Mouse (Mus musculus): ENCODE measurements around the gene B230307C23Rik.

Gene B230307C23Rik

DNA sequence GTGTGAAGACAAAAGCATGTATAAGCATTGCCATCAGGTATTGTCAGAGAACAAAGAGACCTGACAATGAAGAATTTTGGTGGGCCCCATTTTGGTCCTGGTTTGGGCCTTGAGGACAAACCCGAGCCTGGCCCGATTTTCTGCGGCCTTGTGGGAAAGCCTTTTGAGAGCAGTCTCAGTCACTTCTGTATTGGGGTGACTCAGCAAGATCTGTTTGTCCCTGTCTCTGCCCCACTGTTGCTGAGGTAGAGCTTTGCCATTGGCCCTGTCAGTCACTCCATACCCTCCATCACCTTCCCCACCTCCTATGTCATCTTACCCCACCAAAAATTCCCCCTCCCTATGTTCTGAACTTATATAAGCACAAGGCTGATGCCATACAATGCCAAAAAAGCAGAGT, 19.4 kb upstream of the B230307C23Rik start:
- no peak for TF ChIP-seq GATA4 (IDR thresholded peaks at IDR 0.05; ENCODE audit: insufficient replicate concordance, low read length)

DNA sequence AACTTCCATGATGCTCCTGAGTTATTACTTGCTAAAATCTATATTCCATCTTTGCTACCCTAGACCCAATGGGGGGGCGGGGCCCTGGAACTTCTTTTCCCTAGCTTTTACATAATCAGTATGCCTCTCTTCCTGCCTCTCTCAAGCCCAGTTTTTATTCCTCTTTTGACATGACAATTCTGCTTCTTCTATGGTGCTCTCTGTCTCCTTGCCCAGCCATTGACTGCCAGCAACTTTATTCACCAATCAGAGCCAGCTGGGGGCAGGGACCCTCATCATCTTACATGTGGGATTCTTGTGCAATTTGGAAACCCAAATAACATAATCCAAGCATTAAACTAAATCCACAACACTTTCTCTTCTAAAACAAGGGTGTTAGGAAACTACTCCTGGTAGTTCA, 15.8 kb upstream of the B230307C23Rik start:
- TF ChIP-seq GATA4 (IDR thresholded peaks at IDR 0.05; ENCODE audit: insufficient replicate concordance, low read length) = no peak

DNA sequence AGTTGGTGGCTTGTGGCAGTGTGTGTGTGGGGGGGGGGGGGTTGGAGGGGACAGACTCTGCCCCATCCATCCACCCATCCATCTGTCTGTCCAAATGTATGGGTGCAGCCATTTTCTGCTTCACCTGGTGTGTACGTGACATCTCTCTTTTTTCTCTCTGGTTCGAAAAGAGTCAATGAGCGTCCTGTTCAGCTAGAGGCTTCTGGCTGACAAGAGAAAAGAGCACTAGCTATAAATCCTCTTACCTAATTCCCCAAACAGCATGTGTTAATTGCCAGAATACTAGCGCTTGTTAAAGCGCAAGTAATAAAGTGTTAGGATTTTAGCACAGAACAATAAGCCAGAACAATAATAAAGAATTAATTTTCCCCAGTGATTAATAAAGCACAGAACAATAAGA, 12.5 kb upstream of the B230307C23Rik start:
- TF ChIP-seq GATA4 (IDR thresholded peaks at IDR 0.05; ENCODE audit: insufficient replicate concordance, low read length) = no peak

DNA sequence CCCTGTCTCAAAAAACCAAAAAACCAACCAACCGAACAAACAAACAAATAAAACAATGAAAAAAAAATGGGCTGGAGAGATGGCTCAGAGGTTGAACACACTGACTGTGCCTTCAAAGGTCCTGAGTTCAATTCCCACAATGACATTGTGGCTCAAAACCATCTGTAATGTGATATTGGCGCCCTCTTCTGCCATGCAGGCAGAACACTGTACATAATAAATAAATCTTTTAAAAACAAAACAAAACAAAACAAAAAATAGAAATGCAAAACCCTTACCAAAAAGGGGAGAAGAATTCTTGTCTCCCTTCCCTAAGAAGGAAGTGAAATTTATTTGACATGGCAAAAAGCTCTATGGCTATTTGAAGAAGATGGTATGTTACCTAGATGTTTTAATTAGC, 5.6 kb upstream of the B230307C23Rik start:
- no peak for TF ChIP-seq GATA4 (IDR thresholded peaks at IDR 0.05; ENCODE audit: insufficient replicate concordance, low read length)

DNA sequence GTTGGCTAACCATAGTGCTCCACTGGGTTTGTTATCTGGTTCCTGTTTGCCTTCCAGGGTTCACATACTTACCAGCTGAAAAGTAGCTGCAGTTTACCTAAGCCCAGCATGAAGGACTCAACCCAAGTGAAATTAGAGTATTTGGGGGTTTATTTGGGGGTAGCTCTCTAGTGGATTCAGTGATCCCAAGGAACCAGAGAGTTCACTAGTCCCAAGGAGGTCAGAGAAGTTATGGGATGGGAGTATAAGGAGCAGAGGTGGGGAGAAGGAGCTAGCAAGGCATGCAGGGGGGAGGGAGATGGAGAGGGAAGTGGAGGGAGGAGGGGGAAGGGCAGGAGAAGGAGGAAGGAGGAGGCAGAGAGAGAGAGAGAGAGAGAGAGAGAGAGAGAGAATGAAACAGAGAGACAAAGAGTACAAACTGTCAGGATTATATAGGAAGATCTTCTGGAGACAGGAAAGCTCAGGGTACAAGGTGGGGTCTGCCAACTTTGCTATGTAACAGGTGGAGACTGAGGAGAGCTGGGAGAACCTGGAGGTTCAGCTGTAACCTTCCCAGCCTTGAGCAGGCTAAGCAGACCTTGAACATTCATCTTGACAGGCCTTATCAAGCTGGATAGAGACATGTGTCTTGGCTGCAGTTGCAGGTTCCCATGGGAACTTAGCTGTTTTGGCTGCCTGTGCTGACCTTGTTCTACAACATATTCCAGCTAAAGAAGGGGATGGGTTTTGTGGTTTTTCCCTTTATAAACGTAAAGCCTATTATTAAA, 1.1 kb upstream of the B230307C23Rik start:
- TF ChIP-seq GATA4 (IDR thresholded peaks at IDR 0.05; ENCODE audit: insufficient replicate concordance, low read length) = peak; percentile 37; the same call in 1 of the 2 replicates

DNA sequence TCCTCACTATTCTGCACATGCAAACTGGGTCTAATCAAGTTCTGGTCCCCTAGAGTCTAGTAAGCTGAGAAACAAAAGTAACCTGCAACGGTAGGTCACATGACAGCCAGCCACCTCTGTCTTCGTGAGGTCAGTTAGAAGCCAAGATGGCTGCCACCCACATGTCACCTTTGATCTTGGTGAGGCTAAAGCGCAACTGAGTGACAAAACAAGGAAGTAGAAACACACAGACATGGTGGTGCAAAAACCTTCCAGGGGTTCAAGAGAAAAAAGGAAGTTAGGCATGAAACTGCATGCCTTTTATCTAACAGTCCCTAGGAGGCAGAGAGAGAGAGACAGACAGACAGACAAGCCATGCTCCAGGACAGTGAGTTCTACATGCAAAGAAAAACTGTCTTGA, 25.0 kb downstream of the B230307C23Rik start:
- no peak for TF ChIP-seq GATA4 (IDR thresholded peaks at IDR 0.05; ENCODE audit: insufficient replicate concordance, low read length)

DNA sequence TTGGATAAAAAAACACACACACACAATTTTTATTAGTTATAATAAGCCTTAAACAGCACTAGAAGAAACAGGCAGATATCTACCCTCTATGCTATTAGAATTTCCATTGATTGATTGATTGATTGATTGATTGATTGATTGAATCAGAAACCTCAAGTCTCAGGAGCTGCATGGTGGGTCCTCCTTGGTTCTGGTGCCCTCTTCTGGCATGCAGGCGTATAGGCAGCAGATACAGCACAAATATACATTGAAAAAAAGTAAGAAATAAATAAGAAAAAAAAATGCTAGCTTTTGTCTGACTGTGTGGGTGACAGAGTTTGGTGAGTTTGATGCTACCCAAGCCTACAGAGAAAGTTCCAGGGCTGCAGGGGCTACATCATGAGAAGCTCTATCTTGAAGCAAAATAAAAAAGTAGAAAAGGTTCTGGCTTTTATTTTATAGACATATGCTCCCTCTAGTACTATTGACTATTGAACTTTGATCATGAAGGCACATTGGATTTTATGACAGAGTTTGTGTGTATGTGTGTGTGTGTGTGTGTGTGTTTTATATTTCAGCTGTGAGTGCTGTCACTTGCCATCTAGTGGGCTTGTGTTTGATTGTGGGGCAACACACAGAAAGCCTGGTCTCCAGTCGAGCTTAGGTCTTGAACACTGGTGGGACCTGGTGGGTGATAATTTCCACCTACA, 25.7 kb downstream of the B230307C23Rik start:
- TF ChIP-seq GATA4 (IDR thresholded peaks at IDR 0.05; ENCODE audit: insufficient replicate concordance, low read length) = no peak

DNA sequence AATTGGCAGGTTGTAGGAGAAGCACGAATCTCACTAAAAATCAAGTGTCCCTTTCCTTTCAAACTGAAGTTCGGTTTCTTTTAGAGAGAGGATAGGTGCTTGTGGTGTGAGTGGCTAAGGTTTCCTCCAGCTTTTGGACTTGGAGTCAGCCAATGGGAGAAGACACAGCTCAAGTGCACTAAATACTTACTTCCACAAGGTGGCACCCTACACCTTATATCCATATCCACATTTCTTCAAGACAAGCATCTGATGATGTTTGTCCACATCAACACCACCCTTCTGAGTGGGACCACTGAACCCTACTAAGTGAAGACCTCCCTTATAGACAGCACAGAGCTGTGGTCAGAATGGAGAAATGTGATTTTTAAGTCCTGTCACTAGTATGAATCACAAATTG, 44.6 kb downstream of the B230307C23Rik start:
- TF ChIP-seq GATA4 (IDR thresholded peaks at IDR 0.05; ENCODE audit: insufficient replicate concordance, low read length) = no peak
